Mouse (Mus musculus) kidney, adult 18-20 months (tissue): Measurements from ENCODE around the gene Arap1.

ENCODE experiments used
- DNase-seq: peaks from one replicate; pipeline ENCODE4 v3.0.0; 2021

Arap1 gene

GRCm38 (mm10) chr7:101347767-101348270 is at the start of gene Arap1:
Arap1 (plus strand) TSS chr7:101348067.
- DNase-seq, result peak; percentile 68

GRCm38 (mm10) chr7:101298375-101298774 is 49.5 kb upstream of the Arap1 start:
- DNase-seq, result no peak

GRCm38 (mm10) chr7:101301361-101301880 is 46.4 kb upstream of the Arap1 start:
- no peak for DNase-seq

GRCm38 (mm10) chr7:101301881-101302456 is 45.9 kb upstream of the Arap1 start, which contains the start of gene Atg16l2:
Atg16l2 (minus strand) TSS chr7:101302251.
- peak; percentile 94 for DNase-seq

- no peak for DNase-seq
Observed at GRCm38 (mm10) chr7:101302691-101303090, 45.2 kb upstream of the Arap1 start.

- no peak for DNase-seq
Observed at GRCm38 (mm10) chr7:101306841-101307240, 41.0 kb upstream of the Arap1 start.

GRCm38 (mm10) chr7:101309985-101310326 is 37.9 kb upstream of the Arap1 start:
- no peak for DNase-seq

- peak; percentile 99 for DNase-seq
Observed at GRCm38 (mm10) chr7:101310327-101311028, 37.4 kb upstream of the Arap1 start.

- no peak for DNase-seq
Observed at GRCm38 (mm10) chr7:101311061-101311460, 36.8 kb upstream of the Arap1 start.

GRCm38 (mm10) chr7:101313033-101313432 is 34.8 kb upstream of the Arap1 start:
- DNase-seq, result no peak

- DNase-seq, result no peak
Observed at GRCm38 (mm10) chr7:101314396-101314795, 33.5 kb upstream of the Arap1 start.

- DNase-seq, result no peak
Observed at GRCm38 (mm10) chr7:101315699-101316098, 32.2 kb upstream of the Arap1 start.

- DNase-seq, result no peak
Observed at GRCm38 (mm10) chr7:101316591-101317001, 31.3 kb upstream of the Arap1 start.

- DNase-seq, result no peak
Observed at GRCm38 (mm10) chr7:101317014-101317413, 30.9 kb upstream of the Arap1 start, which contains the start of gene Stard10. Stard10 (plus strand) TSS chr7:101317086.

GRCm38 (mm10) chr7:101318848-101319247 is 29.0 kb upstream of the Arap1 start:
- DNase-seq, result no peak

- no peak for DNase-seq
Observed at GRCm38 (mm10) chr7:101319796-101320195, 28.1 kb upstream of the Arap1 start.

- peak; percentile 75 for DNase-seq
Observed at GRCm38 (mm10) chr7:101320399-101321217, 27.3 kb upstream of the Arap1 start.

GRCm38 (mm10) chr7:101321218-101321827 is 26.5 kb upstream of the Arap1 start:
- peak; percentile 73 for DNase-seq

- DNase-seq, result peak; percentile 68
Observed at GRCm38 (mm10) chr7:101323141-101323594, 24.7 kb upstream of the Arap1 start.

- no peak for DNase-seq
Observed at GRCm38 (mm10) chr7:101324142-101324962, 23.5 kb upstream of the Arap1 start.

GRCm38 (mm10) chr7:101326006-101326405 is 21.9 kb upstream of the Arap1 start:
- peak; percentile 44 for DNase-seq

- DNase-seq, result no peak
Observed at GRCm38 (mm10) chr7:101327263-101327662, 20.6 kb upstream of the Arap1 start.
